Comparison of ENCODE assay signal across 22 mouse cellular contexts in genomic region chr8:126708956-126709355, GRCm38 (mm10).
"Had no signal": no experiment of that assay in that cellular context is flagged by ENCODE, and none has a peak within 500 bp of the region (broad histone marks: within the 10 kb centered on the region; RNA-seq: fewer than 3 reads in every experiment).

No protein-coding gene starts in this region.

- H3K9me3 ChIP-seq: limb, embryonic 10.5 days; limb, embryonic 13.5 days; liver, embryonic 12.5 days; liver, embryonic 15.5 days; lung, embryonic 15.5 days; megakaryocyte, embryonic 14.5 days; midbrain, embryonic 10.5 days; neural tube, embryonic 13.5 days had no signal

- DNase-seq: kidney, adult 9 months; kidney, postnatal 14 days; kidney, postnatal 4 days; liver; lung, adult 18-20 months; lung, postnatal 10 days; lung, postnatal 36 days; midbrain, embryonic 14.5 days; retina, postnatal 1 day; right cerebral cortex, postnatal 25 days; thymus, adult 2 months; thymus, postnatal 14 days; thymus, postnatal 4 days had no signal

- ATAC-seq: liver, embryonic 12.5 days had no signal

- H3K4me3 ChIP-seq: limb, embryonic 10.5 days; limb, embryonic 13.5 days; liver, embryonic 12.5 days; liver, embryonic 15.5 days; lung, embryonic 15.5 days; midbrain, embryonic 10.5 days; neural tube, embryonic 13.5 days had no signal

- H3K27ac ChIP-seq: limb, embryonic 10.5 days; limb, embryonic 13.5 days; liver, embryonic 12.5 days; liver, embryonic 15.5 days; midbrain, embryonic 10.5 days; neural tube, embryonic 13.5 days; stomach, postnatal 0 days had no signal

- H3K9ac ChIP-seq: limb, embryonic 13.5 days; liver, embryonic 12.5 days; liver, embryonic 15.5 days; lung, embryonic 15.5 days; neural tube, embryonic 13.5 days had no signal

- H3K27me3 ChIP-seq: limb, embryonic 13.5 days; liver, embryonic 12.5 days; liver, embryonic 15.5 days; lung, embryonic 15.5 days; neural tube, embryonic 13.5 days had no signal

- H3K36me3 ChIP-seq: limb, embryonic 10.5 days; limb, embryonic 13.5 days; liver, embryonic 12.5 days; liver, embryonic 15.5 days; lung, embryonic 15.5 days; midbrain, embryonic 10.5 days; neural tube, embryonic 13.5 days had no signal

- H3K4me2 ChIP-seq: limb, embryonic 13.5 days; liver, embryonic 12.5 days; liver, embryonic 15.5 days; lung, embryonic 15.5 days; neural tube, embryonic 13.5 days had no signal
